In genomic region chr11:69953267-69953915, GRCm38 (mm10) we compare ENCODE assay signal across 19 mouse cellular contexts. TPM values are rescaled to one million over a fixed set of nuclear protein-coding genes. Genes with fewer than 3 reads are reported as not detected.
DNase-seq lines count a peak whose midpoint lies in the region; ATAC-seq and TF ChIP-seq lines count a peak whose summit lies in the region.
"Had no signal": no experiment of that assay in that cellular context is flagged by ENCODE, and none has a peak within 500 bp of the region (broad histone marks: within the 10 kb centered on the region; RNA-seq: fewer than 3 reads in every experiment).

No protein-coding gene starts in this region.

- no peaks in the 10 kb centered on the region for H3K36me3 ChIP-seq in heart, embryonic 16.5 days (ENCODE audit: control insufficient read depth, insufficient read depth)
- no peaks in the 10 kb centered on the region for H3K36me3 ChIP-seq in heart, embryonic 10.5 days
- H3K36me3 ChIP-seq in stomach, embryonic 15.5 days = no peaks in the 10 kb centered on the region
- no peaks in the 10 kb centered on the region for H3K36me3 ChIP-seq in stomach, postnatal 0 days (ENCODE audit: control insufficient read depth, insufficient read depth, low read length)
- no peaks in the 10 kb centered on the region for H3K36me3 ChIP-seq in intestine, embryonic 16.5 days (ENCODE audit: control insufficient read depth, insufficient read depth, low read length)
- no peaks in the 10 kb centered on the region for H3K36me3 ChIP-seq in hindbrain, embryonic 14.5 days (replicated peaks; ENCODE audit: control insufficient read depth, insufficient read depth)
- H3K36me3 ChIP-seq: embryonic facial prominence, embryonic 12.5 days; forebrain, embryonic 15.5 days; heart, embryonic 15.5 days; hindbrain, embryonic 10.5 days; hindbrain, embryonic 15.5 days had no signal

- no peak overlapping the region; the same call in 1 of the 2 replicates for H3K4me2 ChIP-seq in heart, embryonic 16.5 days (ENCODE audit: low read depth, low read length)
- H3K4me2 ChIP-seq in stomach, embryonic 15.5 days = no peak overlapping the region
- no peak overlapping the region for H3K4me2 ChIP-seq in stomach, postnatal 0 days (replicated peaks; ENCODE audit: low read depth)
- no peak overlapping the region for H3K4me2 ChIP-seq in intestine, embryonic 16.5 days (ENCODE audit: low read depth, low read length)
- H3K4me2 ChIP-seq in hindbrain, embryonic 14.5 days (replicated peaks) = no peak overlapping the region
- H3K4me2 ChIP-seq: embryonic facial prominence, embryonic 12.5 days; forebrain, embryonic 15.5 days; heart, embryonic 15.5 days; hindbrain, embryonic 15.5 days had no signal

- DNase-seq in heart, embryonic 10.5 days (ENCODE audit: low spot score) = no peak
- no peak for DNase-seq in stomach, postnatal 0 days (ENCODE audit: low spot score)
- DNase-seq in hindbrain, embryonic 14.5 days (ENCODE audit: low spot score) = no peak
- DNase-seq in embryo, embryonic 9.5 days (ENCODE audit: extremely low spot score) = no peak
- DNase-seq: adrenal gland, postnatal 10 days; cerebellum, adult 11 months; cerebellum, adult 8-10 months; cerebellum, postnatal 14 days; embryo, embryonic 11 days; gastrocnemius, postnatal 10 days; heart, adult 2 months had no signal

- WGBS in heart, embryonic 16.5 days = 26% methylated on average over 11 of the region's 11 CpGs
- 41% methylated on average over 11 of the region's 11 CpGs for WGBS in heart, embryonic 10.5 days
- whole genome bisulfite sequencing in stomach, embryonic 15.5 days = 31% methylated on average over 11 of the region's 11 CpGs
- WGBS in stomach, postnatal 0 days = 35% methylated on average over 11 of the region's 11 CpGs
- 39% methylated on average over 11 of the region's 11 CpGs for WGBS in intestine, embryonic 16.5 days
- 74% methylated on average over 11 of the region's 11 CpGs for WGBS in hindbrain, embryonic 14.5 days

- H3K9me3 ChIP-seq in heart, embryonic 16.5 days (replicated peaks; ENCODE audit: control insufficient read depth, low read length) = no peaks in the 10 kb centered on the region
- no peaks in the 10 kb centered on the region for H3K9me3 ChIP-seq in heart, embryonic 10.5 days
- no peaks in the 10 kb centered on the region for H3K9me3 ChIP-seq in stomach, embryonic 15.5 days
- no peaks in the 10 kb centered on the region for H3K9me3 ChIP-seq in stomach, postnatal 0 days (ENCODE audit: control insufficient read depth, low read length)
- no peaks in the 10 kb centered on the region for H3K9me3 ChIP-seq in intestine, embryonic 16.5 days (ENCODE audit: control insufficient read depth, low read length)
- H3K9me3 ChIP-seq in hindbrain, embryonic 14.5 days (ENCODE audit: control insufficient read depth, low read length) = no peaks in the 10 kb centered on the region
- H3K9me3 ChIP-seq: embryonic facial prominence, embryonic 12.5 days; forebrain, embryonic 15.5 days; heart, embryonic 15.5 days; hindbrain, embryonic 10.5 days; hindbrain, embryonic 15.5 days had no signal

- no peak for TF ChIP-seq EP300 in stomach, postnatal 0 days (optimal IDR thresholded peaks at IDR 0.05)

- H3K27me3 ChIP-seq in heart, embryonic 16.5 days (ENCODE audit: control insufficient read depth, insufficient read depth, low read length) = no peaks in the 10 kb centered on the region
- peaks cover 5% of the 10 kb centered on the region; the same call in 1 of the 2 replicates for H3K27me3 ChIP-seq in heart, embryonic 10.5 days (ENCODE audit: insufficient read depth, poor library complexity, severe bottlenecking)
- no peaks in the 10 kb centered on the region for H3K27me3 ChIP-seq in stomach, embryonic 15.5 days (replicated peaks)
- H3K27me3 ChIP-seq in stomach, postnatal 0 days (ENCODE audit: control insufficient read depth, insufficient read depth, low read length) = no peaks in the 10 kb centered on the region
- no peaks in the 10 kb centered on the region for H3K27me3 ChIP-seq in intestine, embryonic 16.5 days (replicated peaks; ENCODE audit: control insufficient read depth, insufficient read depth, low read length)
- H3K27me3 ChIP-seq in hindbrain, embryonic 14.5 days (ENCODE audit: control insufficient read depth, insufficient read depth, low read length) = peaks cover 4% of the 10 kb centered on the region
- H3K27me3 ChIP-seq: embryonic facial prominence, embryonic 12.5 days; forebrain, embryonic 15.5 days; heart, embryonic 15.5 days had no signal

- ATAC-seq in heart, embryonic 16.5 days (replicated peaks; ENCODE audit: extremely low read depth, insufficient read depth, low FRiP score) = no peak
- no peak for ATAC-seq in stomach, embryonic 15.5 days (ENCODE audit: insufficient read depth, low FRiP score, low read depth)
- no peak for ATAC-seq in stomach, postnatal 0 days (ENCODE audit: low FRiP score, low TSS enrichment)
- peak; percentile 64 for ATAC-seq in intestine, embryonic 16.5 days
- ATAC-seq in hindbrain, embryonic 14.5 days (ENCODE audit: low FRiP score) = no peak
- ATAC-seq: forebrain, embryonic 15.5 days had no signal

- TF ChIP-seq CTCF in stomach, postnatal 0 days (IDR thresholded peaks at IDR 0.05; ENCODE audit: low read depth) = no peak

- H3K4me3 ChIP-seq in heart, embryonic 16.5 days (ENCODE audit: low read length) = no peak overlapping the region
- H3K4me3 ChIP-seq in heart, embryonic 10.5 days = no peak overlapping the region
- H3K4me3 ChIP-seq in stomach, embryonic 15.5 days (replicated peaks) = no peak overlapping the region
- no peak overlapping the region for H3K4me3 ChIP-seq in stomach, postnatal 0 days (ENCODE audit: low read depth, low read length)
- no peak overlapping the region for H3K4me3 ChIP-seq in intestine, embryonic 16.5 days (ENCODE audit: low read length)
- no peak overlapping the region for H3K4me3 ChIP-seq in hindbrain, embryonic 14.5 days (replicated peaks; ENCODE audit: low read length)
- H3K4me3 ChIP-seq: embryonic facial prominence, embryonic 12.5 days; forebrain, embryonic 15.5 days; heart, adult 2 months; heart, embryonic 15.5 days; hindbrain, embryonic 10.5 days; hindbrain, embryonic 15.5 days had no signal

- 0 out of 2 replicates have a peak overlapping the region, but pooled peaks have one; percentile 20 for H3K9ac ChIP-seq in heart, embryonic 16.5 days (ENCODE audit: low read length)
- no peak overlapping the region for H3K9ac ChIP-seq in stomach, embryonic 15.5 days
- no peak overlapping the region for H3K9ac ChIP-seq in stomach, postnatal 0 days (ENCODE audit: low read length)
- H3K9ac ChIP-seq in intestine, embryonic 16.5 days (ENCODE audit: low read depth, low read length) = no peak overlapping the region
- H3K9ac ChIP-seq in hindbrain, embryonic 14.5 days = no peak overlapping the region
- H3K9ac ChIP-seq: embryonic facial prominence, embryonic 12.5 days; forebrain, embryonic 15.5 days; heart, embryonic 15.5 days; hindbrain, embryonic 15.5 days had no signal

- H3K27ac ChIP-seq in heart, embryonic 16.5 days (ENCODE audit: low read length) = no peak overlapping the region
- H3K27ac ChIP-seq in heart, embryonic 10.5 days = no peak overlapping the region
- 0 out of 2 replicates have a peak overlapping the region, but pooled peaks have one; percentile 40 for H3K27ac ChIP-seq in stomach, embryonic 15.5 days
- H3K27ac ChIP-seq in stomach, postnatal 0 days (replicated peaks) = no peak overlapping the region
- peak overlapping the region; percentile 61 for H3K27ac ChIP-seq in intestine, embryonic 16.5 days (ENCODE audit: low read length)
- no peak overlapping the region for H3K27ac ChIP-seq in hindbrain, embryonic 14.5 days
- H3K27ac ChIP-seq: embryonic facial prominence, embryonic 12.5 days; forebrain, embryonic 15.5 days; heart, adult 2 months; heart, embryonic 15.5 days; hindbrain, embryonic 10.5 days; hindbrain, embryonic 15.5 days had no signal

- peaks cover 9% of the 10 kb centered on the region for H3K4me1 ChIP-seq in heart, embryonic 16.5 days (ENCODE audit: control insufficient read depth, insufficient read depth, low read length)
- H3K4me1 ChIP-seq in heart, embryonic 10.5 days = peaks cover 9% of the 10 kb centered on the region
- peaks cover 4% of the 10 kb centered on the region for H3K4me1 ChIP-seq in stomach, embryonic 15.5 days
- H3K4me1 ChIP-seq in stomach, postnatal 0 days (replicated peaks; ENCODE audit: control insufficient read depth, insufficient read depth) = no peaks in the 10 kb centered on the region
- H3K4me1 ChIP-seq in intestine, embryonic 16.5 days (ENCODE audit: control insufficient read depth, insufficient read depth, low read length) = peaks cover 4% of the 10 kb centered on the region
- peaks cover 4% of the 10 kb centered on the region; the same call in 1 of the 2 replicates for H3K4me1 ChIP-seq in hindbrain, embryonic 14.5 days (replicated peaks; ENCODE audit: control insufficient read depth, insufficient read depth, low read length)

RNA-seq across cellular contexts. Expression of gene Slc2a4, which starts 5.4 kb away (rescaled TPM):
- 56.1 and 58.4 TPM in 2 replicates for polyA plus RNA-seq in heart, embryonic 16.5 days (2015; fragmentation: Nextera tagmentation; extraction: Ambion mirVana)
- polyA plus RNA-seq in heart, embryonic 10.5 days (2016; fragmentation: Nextera tagmentation; extraction: Ambion mirVana) = 17.8 and 24.1 TPM in 2 replicates
- polyA plus RNA-seq in stomach, embryonic 15.5 days (2015; fragmentation: Nextera tagmentation; extraction: Ambion mirVana) = 26.3 and 28.9 TPM in 2 replicates
- 36.4 and 40.5 TPM in 2 replicates for polyA plus RNA-seq in stomach, postnatal 0 days (2015; fragmentation: Nextera tagmentation; extraction: Ambion mirVana)
- polyA plus RNA-seq in intestine, embryonic 16.5 days (2015; fragmentation: Nextera tagmentation; extraction: Ambion mirVana) = 21.5 and 22.6 TPM in 2 replicates
- polyA plus RNA-seq in hindbrain, embryonic 14.5 days (2014; fragmentation: Nextera tagmentation; extraction: Ambion mirVana) = 2.2 and 2.3 TPM in 2 replicates

RNA-seq across cellular contexts. Expression of gene Cldn7, which starts 11.2 kb away (rescaled TPM):
- polyA plus RNA-seq in heart, embryonic 16.5 days (2015; fragmentation: Nextera tagmentation; extraction: Ambion mirVana) = 7.5 and 14.4 TPM in 2 replicates
- polyA plus RNA-seq in heart, embryonic 10.5 days (2016; fragmentation: Nextera tagmentation; extraction: Ambion mirVana) = 4.7 and 22.3 TPM in 2 replicates
- polyA plus RNA-seq in stomach, embryonic 15.5 days (2015; fragmentation: Nextera tagmentation; extraction: Ambion mirVana) = 438 and 517 TPM in 2 replicates
- 119 and 125 TPM in 2 replicates for polyA plus RNA-seq in stomach, postnatal 0 days (2015; fragmentation: Nextera tagmentation; extraction: Ambion mirVana)
- 1,377 and 1,415 TPM in 2 replicates for polyA plus RNA-seq in intestine, embryonic 16.5 days (2015; fragmentation: Nextera tagmentation; extraction: Ambion mirVana)
- 0.32 and 0.47 TPM in 2 replicates for polyA plus RNA-seq in hindbrain, embryonic 14.5 days (2014; fragmentation: Nextera tagmentation; extraction: Ambion mirVana)

RNA-seq across cellular contexts. Expression of gene Ybx2, which starts 17.8 kb away (rescaled TPM):
- 5.3 and 7.3 TPM in 2 replicates for polyA plus RNA-seq in heart, embryonic 16.5 days (2015; fragmentation: Nextera tagmentation; extraction: Ambion mirVana)
- 1.8 and 2.1 TPM in 2 replicates for polyA plus RNA-seq in heart, embryonic 10.5 days (2016; fragmentation: Nextera tagmentation; extraction: Ambion mirVana)
- polyA plus RNA-seq in stomach, embryonic 15.5 days (2015; fragmentation: Nextera tagmentation; extraction: Ambion mirVana) = 2.9 and 3.3 TPM in 2 replicates
- 1.4 and 1.7 TPM in 2 replicates for polyA plus RNA-seq in stomach, postnatal 0 days (2015; fragmentation: Nextera tagmentation; extraction: Ambion mirVana)
- polyA plus RNA-seq in intestine, embryonic 16.5 days (2015; fragmentation: Nextera tagmentation; extraction: Ambion mirVana) = 1.3 and 2.1 TPM in 2 replicates
- polyA plus RNA-seq in hindbrain, embryonic 14.5 days (2014; fragmentation: Nextera tagmentation; extraction: Ambion mirVana) = 7.1 and 7.3 TPM in 2 replicates

RNA-seq across cellular contexts. Expression of gene Ctdnep1, which starts 27.6 kb away (rescaled TPM):
- polyA plus RNA-seq in heart, embryonic 16.5 days (2015; fragmentation: Nextera tagmentation; extraction: Ambion mirVana) = 23.9 and 25.0 TPM in 2 replicates
- polyA plus RNA-seq in heart, embryonic 10.5 days (2016; fragmentation: Nextera tagmentation; extraction: Ambion mirVana) = 20.5 and 23.8 TPM in 2 replicates
- polyA plus RNA-seq in stomach, embryonic 15.5 days (2015; fragmentation: Nextera tagmentation; extraction: Ambion mirVana) = 23.0 and 23.2 TPM in 2 replicates
- 13.1 and 14.9 TPM in 2 replicates for polyA plus RNA-seq in stomach, postnatal 0 days (2015; fragmentation: Nextera tagmentation; extraction: Ambion mirVana)
- polyA plus RNA-seq in intestine, embryonic 16.5 days (2015; fragmentation: Nextera tagmentation; extraction: Ambion mirVana) = 20.7 and 20.9 TPM in 2 replicates
- 25.5 and 29.4 TPM in 2 replicates for polyA plus RNA-seq in hindbrain, embryonic 14.5 days (2014; fragmentation: Nextera tagmentation; extraction: Ambion mirVana)

RNA-seq across cellular contexts. Expression of gene Elp5, which starts 28.9 kb away (rescaled TPM):
- 111 and 116 TPM in 2 replicates for polyA plus RNA-seq in heart, embryonic 16.5 days (2015; fragmentation: Nextera tagmentation; extraction: Ambion mirVana)
- polyA plus RNA-seq in heart, embryonic 10.5 days (2016; fragmentation: Nextera tagmentation; extraction: Ambion mirVana) = 135 and 147 TPM in 2 replicates
- 92.9 and 99.4 TPM in 2 replicates for polyA plus RNA-seq in stomach, embryonic 15.5 days (2015; fragmentation: Nextera tagmentation; extraction: Ambion mirVana)
- 73.1 and 73.4 TPM in 2 replicates for polyA plus RNA-seq in stomach, postnatal 0 days (2015; fragmentation: Nextera tagmentation; extraction: Ambion mirVana)
- polyA plus RNA-seq in intestine, embryonic 16.5 days (2015; fragmentation: Nextera tagmentation; extraction: Ambion mirVana) = 92.6 and 106 TPM in 2 replicates
- 168 and 169 TPM in 2 replicates for polyA plus RNA-seq in hindbrain, embryonic 14.5 days (2014; fragmentation: Nextera tagmentation; extraction: Ambion mirVana)

Comparison
In these comparisons a context has a peak if more than half of its experiments do, and no peak if none do; other contexts are left out.
1. H3K27ac ChIP-seq: peak in stomach, embryonic 15.5 days (single experiment) and intestine, embryonic 16.5 days (single experiment); none in heart, embryonic 16.5 days (single experiment), heart, embryonic 10.5 days (single experiment), stomach, postnatal 0 days (single experiment) and hindbrain, embryonic 14.5 days (single experiment).